Mouse (Mus musculus) fat pad, adult 2 months (tissue): Measurements from ENCODE around the gene Phf24.

Experiments
- DNase-seq: peaks from one replicate; pipeline ENCODE4 v3.0.0-alpha.2; 2011; ENCODE audit warnings: low read depth, low spot score; ENCODE audit errors: extremely low read depth

Gene Phf24

DNA sequence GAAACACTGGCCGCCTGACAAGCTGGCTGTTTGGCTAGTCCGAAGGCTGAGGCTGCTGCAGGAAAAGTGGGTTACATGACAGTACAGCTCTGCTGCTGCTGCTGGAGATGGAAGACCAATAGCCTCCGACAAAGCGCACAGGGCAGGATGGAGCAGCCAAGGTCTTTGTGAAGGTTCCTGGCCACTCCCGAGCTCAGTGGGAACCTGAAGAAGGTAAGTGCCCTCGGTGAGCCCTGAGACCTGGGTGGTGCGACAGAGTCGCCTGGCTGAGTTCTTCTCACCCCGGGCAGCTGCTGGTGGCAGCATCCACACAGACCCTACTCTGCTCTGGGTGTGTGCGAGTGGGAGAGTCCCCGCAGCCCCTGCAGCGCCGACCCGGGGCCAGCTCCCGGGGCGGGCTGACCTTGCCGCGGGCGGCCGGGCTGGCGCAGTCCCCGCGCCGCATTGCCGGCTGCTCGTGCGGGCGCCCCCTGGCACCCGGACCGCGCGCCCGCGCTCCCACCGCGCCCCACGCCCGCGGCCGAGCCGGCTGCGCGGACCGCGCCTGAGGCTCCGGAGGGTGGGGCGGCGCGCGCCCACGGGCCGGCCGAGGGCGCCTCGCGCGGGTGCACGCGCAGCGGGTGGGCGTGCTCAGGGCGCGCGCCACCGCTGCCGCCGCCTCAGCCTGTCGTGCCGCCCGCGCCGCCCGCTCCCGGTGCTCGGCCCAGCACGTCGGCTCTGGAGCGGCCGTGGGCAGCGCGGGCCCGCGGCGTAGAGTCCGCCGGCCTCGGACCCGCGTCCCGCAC lies at the start of gene Phf24:
Gene Phf24 (plus strand): TSS at position 44 of the 785 bp plus-strand sequence.
- DNase-seq = no peak

DNA sequence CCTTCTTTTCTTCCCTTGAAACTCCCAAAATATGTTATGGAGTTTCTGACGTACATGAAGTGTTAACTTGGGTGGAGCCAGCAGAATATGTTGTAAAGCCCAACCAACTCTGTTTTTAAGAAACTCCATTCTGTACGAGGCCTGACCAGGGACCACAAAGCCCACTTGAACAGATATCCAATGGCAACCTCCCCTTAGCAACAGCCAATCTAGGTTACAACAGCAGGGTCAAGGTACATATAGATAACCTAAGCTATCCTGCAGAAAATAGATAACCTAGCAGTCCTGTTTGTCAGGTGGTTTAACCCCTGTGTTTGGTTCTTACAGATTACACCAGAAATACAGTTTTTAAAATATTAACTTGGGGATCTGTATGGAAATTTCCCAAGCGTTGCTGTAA lies 49.1 kb upstream of the Phf24 start:
- DNase-seq = no peak

DNA sequence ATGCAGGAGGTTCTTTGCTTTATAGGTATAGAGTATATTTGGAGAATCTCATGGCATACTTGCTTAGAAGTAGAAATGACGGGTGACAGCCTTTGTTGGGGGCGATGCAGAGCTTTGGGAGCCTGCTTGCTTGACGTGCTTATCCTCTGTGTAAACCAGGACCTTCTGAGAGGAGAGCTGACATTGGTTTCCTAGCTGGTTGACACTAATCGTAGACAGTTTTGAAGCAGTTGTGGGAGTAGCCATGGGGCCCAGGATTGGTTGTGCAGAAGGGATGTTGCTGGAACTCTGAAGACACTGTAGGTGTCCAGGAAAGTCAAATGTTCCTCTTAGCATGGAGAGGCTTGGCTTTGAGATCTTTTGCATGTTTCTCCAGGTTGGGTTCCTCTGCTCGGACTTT lies 48.3 kb upstream of the Phf24 start:
- no peak for DNase-seq

DNA sequence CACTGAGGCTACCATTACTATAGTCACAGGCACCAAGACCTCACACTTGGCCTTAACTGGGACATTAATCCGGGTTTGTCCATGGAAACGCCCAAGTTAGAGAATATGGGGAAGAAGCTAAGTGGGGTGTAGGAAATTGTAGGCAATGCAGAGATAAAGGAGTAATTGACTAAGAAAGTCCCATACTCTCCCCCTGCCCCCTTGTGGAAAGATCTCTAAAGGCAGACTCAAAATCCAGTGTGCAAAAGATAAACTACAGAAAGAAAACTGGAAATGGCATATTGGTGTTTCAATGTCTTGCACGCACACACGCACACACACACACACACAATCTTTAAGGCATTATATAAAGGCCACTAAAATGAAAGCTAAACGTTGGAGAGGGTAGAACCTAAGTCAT lies 45.7 kb upstream of the Phf24 start:
- DNase-seq = no peak

DNA sequence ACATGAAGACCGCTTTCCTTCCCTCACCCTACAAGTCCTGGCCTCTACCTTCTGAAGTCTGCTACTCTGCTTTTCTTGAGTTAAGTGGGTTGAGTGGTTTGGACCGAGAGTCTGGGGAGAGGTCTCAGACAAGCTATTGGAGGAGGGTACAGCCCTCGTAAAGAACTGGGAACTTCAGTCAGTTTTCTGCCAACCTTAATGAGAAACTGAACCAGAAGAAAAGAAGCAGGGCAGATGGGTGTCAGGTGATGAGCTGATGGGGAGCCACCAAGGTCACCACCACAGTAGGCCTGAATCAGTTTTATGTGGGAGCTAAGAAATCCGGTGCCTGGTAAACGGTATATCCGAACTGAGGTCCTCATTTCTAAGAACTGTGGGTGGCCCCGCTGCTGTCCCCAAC lies 44.3 kb upstream of the Phf24 start:
- DNase-seq = no peak

DNA sequence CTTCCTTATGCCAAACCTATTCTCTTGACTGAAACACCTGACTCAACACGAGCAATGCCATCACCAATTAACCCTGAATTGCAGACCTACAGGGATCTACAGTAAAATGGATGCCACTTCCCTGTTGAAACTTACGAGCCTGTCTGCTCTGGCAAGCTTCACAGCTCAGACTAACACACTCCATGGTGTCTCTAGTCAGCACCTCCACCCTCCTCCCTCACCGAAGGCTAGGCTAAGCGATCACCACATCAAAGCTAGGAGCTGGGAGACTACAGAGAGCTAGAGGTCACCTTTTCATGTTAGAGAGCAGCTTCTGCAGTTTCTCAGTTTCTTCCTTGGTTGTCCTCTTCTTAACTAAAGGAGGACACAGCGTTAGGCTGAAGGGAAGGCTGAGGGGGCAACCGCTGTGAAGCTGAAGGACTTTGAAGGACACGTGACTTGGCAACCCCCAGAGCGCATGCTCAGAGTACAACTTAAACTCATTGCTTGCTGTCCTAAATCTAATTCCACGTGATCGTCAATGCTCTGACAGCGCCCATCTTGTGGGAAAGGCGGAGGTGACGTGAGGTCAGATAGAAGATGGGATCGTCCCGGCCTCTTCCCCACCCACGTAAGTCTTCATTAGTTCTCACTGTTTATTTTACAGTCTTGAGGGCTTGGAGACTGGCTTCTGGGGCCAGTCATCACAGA lies 43.6 kb upstream of the Phf24 start:
- no peak for DNase-seq

DNA sequence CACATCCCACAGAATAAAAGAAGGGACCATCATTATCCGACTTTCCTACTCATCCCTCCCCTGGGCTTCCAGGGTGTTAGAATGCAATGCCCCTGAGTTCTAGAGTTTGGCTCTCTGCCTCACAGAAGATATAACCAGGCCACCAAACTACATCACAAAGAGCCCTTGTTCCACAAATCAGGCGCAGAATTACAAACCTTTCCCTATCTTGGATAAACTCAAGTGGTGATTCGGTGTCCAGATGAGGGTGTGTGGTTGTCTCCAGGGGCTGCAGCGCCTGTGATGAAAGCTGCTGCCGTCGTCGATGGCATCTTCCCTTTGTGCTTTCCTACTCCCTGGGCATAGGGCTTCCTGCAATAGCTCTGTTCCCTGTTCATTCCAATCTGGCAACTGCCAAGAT lies 42.3 kb upstream of the Phf24 start, which contains the start of gene Fam205c:
Gene Fam205c (minus strand): TSS at position 101 of the 400 bp plus-strand sequence.
- no peak for DNase-seq

DNA sequence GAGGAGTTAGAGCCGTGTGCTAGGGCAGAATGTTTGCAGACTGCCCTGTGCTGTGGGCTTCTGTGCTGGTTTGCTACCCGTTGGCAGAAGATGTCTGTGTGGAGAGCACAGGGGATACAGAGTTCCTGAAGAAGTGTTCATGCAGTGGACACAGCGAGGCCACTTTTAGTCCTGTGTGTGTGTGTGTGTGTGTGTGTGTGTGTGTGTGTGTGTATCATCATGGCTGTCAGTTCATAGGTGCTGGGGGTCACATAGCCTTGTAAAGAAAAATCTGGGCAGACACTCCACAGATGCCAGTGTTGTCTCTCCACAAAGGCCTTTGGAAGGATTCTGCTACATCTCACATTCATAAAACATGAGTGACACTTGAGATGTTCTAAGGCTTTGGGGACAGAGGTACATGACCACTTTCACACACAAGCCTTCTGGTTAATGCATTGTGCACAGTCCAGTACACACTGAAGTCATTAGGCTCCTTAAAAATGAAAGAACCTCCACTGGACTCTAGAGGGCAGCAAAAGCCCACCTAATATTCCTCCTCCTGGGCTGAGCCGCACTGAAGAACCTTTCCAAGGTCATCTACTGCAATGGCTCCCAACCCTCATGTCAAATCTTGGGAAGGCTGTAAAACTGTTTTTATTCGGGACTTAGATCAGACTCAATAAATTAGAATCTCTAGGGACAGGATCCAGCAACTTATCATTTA lies 39.7 kb upstream of the Phf24 start:
- DNase-seq = no peak

DNA sequence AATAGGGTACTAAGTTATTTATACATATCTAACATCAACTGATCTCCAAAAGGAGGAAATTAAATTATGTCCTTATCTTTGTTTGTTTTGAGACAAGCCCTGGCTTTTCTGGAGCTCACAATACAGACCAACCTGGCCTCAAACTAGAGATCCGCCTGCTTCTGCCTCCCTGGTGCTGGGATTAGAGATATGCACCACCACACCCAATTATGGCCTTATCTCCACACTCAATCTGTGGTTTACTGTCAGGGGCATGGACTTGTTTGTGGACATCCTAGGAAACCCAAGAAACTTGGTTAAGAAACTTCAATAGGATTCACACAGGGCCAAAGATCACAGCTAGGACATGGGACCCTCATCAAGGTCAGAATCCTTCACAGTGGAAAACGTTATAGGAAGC lies 38.8 kb upstream of the Phf24 start:
- DNase-seq = no peak

DNA sequence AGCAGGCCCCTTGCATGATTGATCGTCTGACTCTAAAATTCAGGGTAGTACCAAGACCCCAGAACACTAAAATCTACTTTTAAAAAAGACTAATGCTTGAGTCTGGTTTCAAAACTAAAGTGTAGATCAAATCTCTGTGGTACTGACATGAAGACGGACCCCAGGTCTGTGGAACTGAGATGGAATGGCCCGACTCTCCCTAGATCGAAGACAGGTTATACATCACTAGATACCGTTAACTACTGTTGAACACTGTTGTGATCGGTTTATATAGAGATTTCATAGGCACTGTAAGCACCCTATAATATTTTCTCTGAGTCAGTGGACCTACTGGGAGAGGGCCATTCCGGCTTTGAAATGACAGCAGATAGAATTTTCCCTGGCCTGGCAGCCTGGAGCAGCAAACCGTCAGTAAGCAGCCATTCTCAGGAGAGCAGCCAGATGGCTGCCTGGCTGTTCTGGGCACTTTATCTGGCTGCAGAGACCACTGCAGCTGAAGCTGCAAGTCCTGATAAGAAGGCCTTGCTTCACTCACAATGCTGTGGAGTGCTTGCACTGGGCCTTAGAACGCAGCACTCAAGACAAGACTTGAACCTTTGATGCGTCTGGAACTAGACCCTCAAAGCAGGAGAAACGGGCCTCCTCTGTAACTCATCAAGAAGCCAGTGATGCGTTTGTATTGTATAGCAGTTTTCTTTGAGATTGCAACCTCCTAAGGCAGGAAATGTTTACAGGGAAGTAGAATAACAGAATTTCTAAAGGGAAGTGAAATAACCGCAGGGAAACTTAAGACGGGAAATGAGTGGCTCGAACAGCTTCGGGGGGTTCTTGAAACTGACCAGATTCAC lies 36.4 kb upstream of the Phf24 start:
- DNase-seq = no peak

DNA sequence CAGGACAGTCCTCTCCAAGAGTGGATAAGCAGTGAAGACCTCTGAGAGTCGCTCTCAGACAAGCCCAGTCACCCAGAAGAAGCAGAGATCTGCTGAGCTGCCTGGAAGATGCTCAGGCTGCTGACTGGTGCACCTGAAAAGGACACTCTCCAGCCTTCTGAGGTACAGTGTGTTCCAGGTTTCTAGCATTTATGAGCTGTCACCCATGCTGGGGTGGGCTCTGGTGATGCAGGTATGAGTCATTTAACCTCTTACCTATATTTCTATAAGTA lies 35.8 kb upstream of the Phf24 start:
- DNase-seq = no peak

DNA sequence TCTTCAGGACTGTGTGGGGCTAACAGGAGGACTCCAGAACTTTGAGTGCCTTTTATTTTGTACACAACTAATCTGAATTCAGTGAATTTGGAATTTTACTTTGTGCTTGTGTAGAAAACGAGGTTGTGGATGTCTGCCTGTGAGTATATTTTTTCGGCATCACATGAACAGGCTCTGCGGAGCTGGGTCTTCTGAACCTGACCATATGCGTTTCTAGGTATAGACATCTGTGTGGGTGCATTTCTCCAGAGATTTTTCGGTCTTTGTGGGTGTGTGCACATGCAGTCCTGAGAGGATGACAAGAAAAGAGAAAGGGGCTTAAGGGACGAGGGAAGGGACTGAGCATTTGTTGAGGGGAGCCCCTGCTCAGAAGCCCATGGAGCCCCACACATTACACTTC lies 29.5 kb upstream of the Phf24 start:
- DNase-seq = no peak

DNA sequence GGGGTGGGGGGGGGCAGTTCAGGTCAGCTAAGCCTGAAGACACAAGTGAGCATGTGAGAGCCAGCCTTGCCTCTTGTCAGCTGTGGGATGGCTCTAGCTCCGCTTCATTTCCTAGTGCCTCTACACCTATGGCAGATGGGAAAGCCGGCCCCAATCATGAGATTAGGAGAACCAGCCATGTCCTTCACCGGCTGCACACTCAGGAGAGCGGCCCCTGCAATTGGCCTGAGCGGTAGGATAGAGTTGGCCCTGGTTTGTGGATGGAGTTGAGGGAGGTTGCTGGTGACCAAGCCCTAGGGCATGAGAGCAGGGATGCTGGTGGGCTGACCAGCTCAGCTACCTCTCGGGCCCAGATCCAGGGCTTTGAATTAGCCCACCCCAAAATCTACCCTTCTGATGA lies 27.7 kb upstream of the Phf24 start:
- no peak for DNase-seq

DNA sequence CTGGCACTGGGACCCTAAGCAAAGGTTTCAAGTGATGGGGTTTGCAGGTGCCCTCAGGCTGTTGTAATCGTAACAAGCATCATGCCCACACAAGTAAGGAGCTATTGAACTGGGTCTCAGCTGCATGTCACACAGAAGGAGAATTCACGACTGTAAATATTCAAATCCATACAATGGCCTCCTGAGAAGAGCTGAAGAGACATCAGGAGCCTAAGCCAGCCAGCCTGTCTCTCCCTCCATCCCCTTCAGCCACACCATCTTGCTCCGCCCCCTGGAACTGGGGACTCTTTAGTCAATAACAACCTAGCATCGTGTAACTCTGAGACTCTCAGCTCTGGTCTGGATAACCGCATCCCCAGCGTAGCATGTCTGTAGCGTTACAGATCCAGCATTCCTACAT lies 25.3 kb upstream of the Phf24 start:
- DNase-seq = no peak

DNA sequence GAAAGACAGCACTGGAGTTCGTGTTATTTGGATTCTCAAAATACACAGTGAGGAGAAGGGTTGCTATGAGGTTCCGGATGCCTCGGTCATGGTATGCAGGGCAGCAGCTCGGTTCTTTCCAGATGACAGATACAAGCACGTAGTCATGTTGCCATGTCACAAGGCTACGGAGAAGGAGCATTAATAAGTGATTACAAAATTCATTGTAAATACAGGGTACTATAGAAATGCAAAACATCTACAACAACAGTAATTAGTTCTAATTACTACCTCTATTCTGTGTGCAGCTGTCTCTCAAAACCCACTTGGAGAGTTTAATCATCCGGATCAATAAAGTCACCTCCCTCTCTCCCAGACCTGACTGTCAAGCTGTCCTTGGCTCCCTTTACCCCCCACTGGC lies 21.3 kb upstream of the Phf24 start:
- DNase-seq = no peak

DNA sequence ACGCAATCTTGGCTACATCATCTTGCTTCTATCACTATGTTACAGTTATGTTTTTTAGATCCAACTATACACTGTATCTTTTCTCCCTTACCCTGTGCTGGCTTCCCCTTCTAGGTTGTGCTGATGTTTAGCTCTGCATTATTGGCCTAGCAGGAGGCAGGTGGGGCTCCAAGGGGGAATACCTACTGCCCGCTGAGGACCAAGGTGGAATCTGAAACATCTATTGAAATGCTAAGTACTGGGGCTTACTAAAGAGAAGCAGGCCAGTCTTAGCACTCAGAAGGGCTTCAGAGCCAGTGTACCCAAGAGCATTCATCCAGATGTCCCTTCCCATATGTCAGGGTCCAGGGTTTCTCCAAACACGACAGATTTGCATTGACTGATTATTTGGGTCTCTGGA lies 17.5 kb upstream of the Phf24 start:
- no peak for DNase-seq

DNA sequence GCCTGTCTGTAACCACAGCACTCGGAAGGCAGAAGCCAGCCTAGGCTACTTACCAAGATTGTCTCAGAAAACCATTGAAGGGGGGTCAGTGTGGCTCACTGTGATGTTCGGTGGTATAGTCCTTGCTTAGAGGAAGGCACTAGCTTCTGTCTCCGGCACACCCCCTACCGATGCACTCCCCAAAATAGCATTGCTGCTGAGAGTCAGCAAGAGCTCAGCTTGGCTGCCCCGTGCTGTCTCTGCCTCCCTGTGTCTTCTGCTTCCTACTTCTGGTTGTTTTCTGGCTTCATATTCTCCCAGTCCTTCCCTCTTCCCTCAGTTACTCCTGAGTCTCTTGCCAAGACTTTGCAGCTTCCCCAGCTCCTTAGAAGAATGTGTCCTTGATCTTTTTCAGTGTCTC lies 15.6 kb upstream of the Phf24 start:
- no peak for DNase-seq

DNA sequence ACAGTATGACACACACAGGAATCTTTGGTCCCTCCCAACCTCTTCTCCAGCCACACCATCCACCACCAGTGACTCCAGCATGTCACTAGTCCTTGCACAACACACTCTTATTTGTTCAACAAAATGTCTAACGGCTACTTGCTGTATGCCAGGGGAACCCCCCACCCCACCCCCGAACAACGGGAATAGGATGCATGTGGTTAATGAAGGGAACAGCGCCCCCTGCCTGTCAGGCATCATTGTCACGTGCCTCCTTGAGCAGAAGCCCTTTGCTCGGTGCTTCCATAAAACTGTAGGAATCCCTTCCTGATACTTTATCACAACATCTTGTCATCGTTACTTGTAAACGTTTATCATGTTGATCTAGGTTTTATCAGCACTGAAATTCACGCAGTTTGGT lies 14.3 kb upstream of the Phf24 start:
- no peak for DNase-seq

DNA sequence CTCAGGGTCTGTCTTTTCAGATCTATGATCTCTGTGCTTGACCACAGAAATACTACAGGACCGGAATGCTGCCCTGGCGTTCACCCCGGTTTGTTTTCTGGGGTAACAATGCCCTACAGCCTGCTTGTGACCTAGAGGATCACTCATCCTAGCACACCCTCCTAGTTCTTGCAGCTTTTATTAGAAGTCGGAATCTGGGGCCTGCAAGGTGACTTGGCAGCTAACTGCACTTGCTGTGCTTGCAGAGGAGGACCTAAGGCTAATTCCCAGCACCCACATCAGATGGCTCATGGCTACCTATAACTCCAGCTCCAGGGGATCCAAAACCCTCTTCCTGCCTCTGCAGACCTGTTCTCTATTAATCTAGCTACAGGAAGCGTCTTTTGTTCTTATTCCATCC lies 13.7 kb upstream of the Phf24 start:
- DNase-seq = no peak

DNA sequence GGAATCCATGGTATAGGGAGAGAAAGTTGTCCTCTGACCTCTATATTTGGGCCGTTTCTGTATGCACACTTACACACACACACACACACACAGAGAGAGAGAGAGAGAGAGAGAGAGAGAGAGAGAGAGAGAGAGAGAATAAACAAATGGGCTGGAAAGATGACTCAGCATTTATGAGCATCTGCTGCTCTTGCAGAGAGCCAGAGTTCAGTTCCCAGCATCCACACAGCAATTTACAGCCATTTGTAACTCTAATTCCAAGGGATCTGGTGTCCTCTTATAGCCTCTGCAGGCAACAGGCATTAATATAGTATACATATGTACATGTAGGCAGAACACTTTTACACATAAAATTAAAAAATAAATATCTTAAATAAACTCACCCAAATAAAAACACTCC lies 12.5 kb upstream of the Phf24 start:
- DNase-seq = no peak

DNA sequence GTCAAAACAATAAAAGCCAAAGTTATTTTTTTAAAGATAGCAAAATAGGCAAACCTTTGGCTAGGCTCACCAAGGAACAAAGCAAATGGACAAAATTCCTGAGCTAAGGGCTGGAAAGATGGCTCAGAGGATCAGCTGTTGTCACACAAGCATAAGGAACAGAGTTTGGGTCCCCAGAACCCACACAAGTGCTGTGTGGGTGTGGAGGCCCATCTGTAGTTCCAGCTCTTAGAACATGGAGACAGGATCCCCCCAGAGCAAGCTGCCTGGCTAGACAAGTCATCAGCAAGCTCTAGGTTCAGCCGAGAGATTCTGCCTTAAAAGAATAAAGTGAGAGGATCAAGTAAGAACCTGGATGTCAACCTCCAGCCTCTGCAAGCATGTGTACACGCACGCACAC lies 11.9 kb upstream of the Phf24 start:
- DNase-seq = no peak
